Mouse (Mus musculus): Measurements from ENCODE around the gene Lypd1. TPM values are rescaled to one million over a fixed set of nuclear protein-coding genes. Genes with fewer than 3 reads are reported as not detected.

Gene Lypd1
- polyA plus RNA-seq, 1 experiment from 2014 or later, result 0.59 TPM

- no peaks in the 10 kb centered on the region for H3K36me3 ChIP-seq (replicated peaks; ENCODE audit: insufficient read depth, low read length)
- ATAC-seq, result no peak
- H3K9ac ChIP-seq (replicated peaks), result no peak overlapping the region
- no peaks in the 10 kb centered on the region for H3K27me3 ChIP-seq (ENCODE audit: insufficient read depth, low read length)
- no peak for DNase-seq
- 62% methylated on average over 2 of the region's 2 CpGs for WGBS (ENCODE audit: insufficient replicate concordance)
- H3K4me3 ChIP-seq (ENCODE audit: low read depth, low read length), result no peak overlapping the region
- no peak for TF ChIP-seq CTCF (IDR thresholded peaks at IDR 0.05; ENCODE audit: low read depth)
- TF ChIP-seq EP300 (IDR thresholded peaks at IDR 0.05; ENCODE audit: low read depth), result no peak
- H3K4me1 ChIP-seq (ENCODE audit: insufficient read depth), result no peaks in the 10 kb centered on the region
- H3K4me2 ChIP-seq (ENCODE audit: low read depth, low read length), result no peak overlapping the region
- H3K27ac ChIP-seq (ENCODE audit: low read depth), result no peak overlapping the region
- H3K9me3 ChIP-seq (ENCODE audit: low read length), result no peaks in the 10 kb centered on the region; the same call in 1 of the 2 replicates
Measured at GRCm38 (mm10) chr1:125923062-125923461, 10.2 kb upstream of the Lypd1 start.

GRCm38 (mm10) chr1:125920696-125921095 is 7.8 kb upstream of the Lypd1 start:
- no peak for DNase-seq
- TF ChIP-seq CTCF (IDR thresholded peaks at IDR 0.05; ENCODE audit: low read depth) (no peak), EP300 (IDR thresholded peaks at IDR 0.05; ENCODE audit: low read depth) (no peak)
- 81% methylated on average over 3 of the region's 3 CpGs for WGBS (ENCODE audit: insufficient replicate concordance)
- no peak overlapping the region for H3K4me2 ChIP-seq (ENCODE audit: low read depth, low read length)
- no peaks in the 10 kb centered on the region for H3K4me1 ChIP-seq (ENCODE audit: insufficient read depth)
- H3K27me3 ChIP-seq (ENCODE audit: insufficient read depth, low read length), result no peaks in the 10 kb centered on the region
- no peak for ATAC-seq
- no peak overlapping the region for H3K4me3 ChIP-seq (ENCODE audit: low read depth, low read length)
- H3K36me3 ChIP-seq (replicated peaks; ENCODE audit: insufficient read depth, low read length), result no peaks in the 10 kb centered on the region
- H3K27ac ChIP-seq (ENCODE audit: low read depth), result no peak overlapping the region
- H3K9ac ChIP-seq (replicated peaks), result no peak overlapping the region
- H3K9me3 ChIP-seq (ENCODE audit: low read length), result no peaks in the 10 kb centered on the region; the same call in 1 of the 2 replicates

- peak; percentile 21 for DNase-seq
- WGBS (ENCODE audit: insufficient replicate concordance), result under 1% methylated on average over 43 of the region's 43 CpGs
- TF ChIP-seq CTCF (IDR thresholded peaks at IDR 0.05; ENCODE audit: low read depth), result no peak
- TF ChIP-seq EP300 (IDR thresholded peaks at IDR 0.05; ENCODE audit: low read depth), result no peak
Measured at GRCm38 (mm10) chr1:125911901-125912445, 928 bp downstream of the Lypd1 start.

GRCm38 (mm10) chr1:125911337-125911900 is 1.5 kb downstream of the Lypd1 start:
- Histone ChIP-seq H3K9me3 (ENCODE audit: low read length) (no peaks in the 10 kb centered on the region), H3K4me1 (ENCODE audit: insufficient read depth) (peaks cover 7% of the 10 kb centered on the region; the same call in 1 of the 2 replicates), H3K36me3 (replicated peaks; ENCODE audit: insufficient read depth, low read length) (no peaks in the 10 kb centered on the region), H3K9ac (replicated peaks) (no peak overlapping the region), H3K27me3 (ENCODE audit: insufficient read depth, low read length) (peaks cover 31% of the 10 kb centered on the region), H3K4me3 (ENCODE audit: low read depth, low read length) (peak overlapping the region; percentile 43), H3K27ac (ENCODE audit: low read depth) (no peak overlapping the region), H3K4me2 (ENCODE audit: low read depth, low read length) (peak overlapping the region; percentile 81)
- 0 out of 2 replicates have a peak, but pooled peaks have one; percentile 19 for ATAC-seq
- under 1% methylated on average over 35 of the region's 35 CpGs for WGBS (ENCODE audit: insufficient replicate concordance)
- TF ChIP-seq CTCF (IDR thresholded peaks at IDR 0.05; ENCODE audit: low read depth) (no peak), EP300 (IDR thresholded peaks at IDR 0.05; ENCODE audit: low read depth) (no peak)
- DNase-seq, result peak; percentile 20

More at GRCm38 (mm10) chr1:125911901-125912445, 928 bp downstream of the Lypd1 start:
- H3K4me3 ChIP-seq (ENCODE audit: low read depth, low read length), result peak overlapping the region; percentile 43
- H3K27me3 ChIP-seq (ENCODE audit: insufficient read depth, low read length), result peaks cover 31% of the 10 kb centered on the region
- no peak overlapping the region for H3K27ac ChIP-seq (ENCODE audit: low read depth)
- H3K4me1 ChIP-seq (ENCODE audit: insufficient read depth), result peaks cover 7% of the 10 kb centered on the region; the same call in 1 of the 2 replicates
- peak overlapping the region; percentile 81 for H3K4me2 ChIP-seq (ENCODE audit: low read depth, low read length)
- no peak overlapping the region for H3K9ac ChIP-seq (replicated peaks)
- ATAC-seq, result peak; percentile 31; the same call in 1 of the 2 replicates
- H3K36me3 ChIP-seq (replicated peaks; ENCODE audit: insufficient read depth, low read length), result no peaks in the 10 kb centered on the region
- no peaks in the 10 kb centered on the region for H3K9me3 ChIP-seq (ENCODE audit: low read length)

GRCm38 (mm10) chr1:125910871-125911265 is 2.0 kb downstream of the Lypd1 start:
- no peak overlapping the region for H3K27ac ChIP-seq (ENCODE audit: low read depth)
- H3K9me3 ChIP-seq (ENCODE audit: low read length), result no peaks in the 10 kb centered on the region
- peaks cover 31% of the 10 kb centered on the region for H3K27me3 ChIP-seq (ENCODE audit: insufficient read depth, low read length)
- H3K9ac ChIP-seq (replicated peaks), result no peak overlapping the region
- no peak for DNase-seq
- H3K36me3 ChIP-seq (replicated peaks; ENCODE audit: insufficient read depth, low read length), result no peaks in the 10 kb centered on the region
- TF ChIP-seq EP300 (IDR thresholded peaks at IDR 0.05; ENCODE audit: low read depth), result no peak
- no peak for TF ChIP-seq CTCF (IDR thresholded peaks at IDR 0.05; ENCODE audit: low read depth)
- 2% methylated on average over 9 of the region's 9 CpGs for WGBS (ENCODE audit: insufficient replicate concordance)
- H3K4me3 ChIP-seq (ENCODE audit: low read depth, low read length), result 0 out of 2 replicates have a peak overlapping the region, but pooled peaks have one; percentile 43
- no peak for ATAC-seq
- H3K4me2 ChIP-seq (ENCODE audit: low read depth, low read length), result peak overlapping the region; percentile 81
- peaks cover 7% of the 10 kb centered on the region; the same call in 1 of the 2 replicates for H3K4me1 ChIP-seq (ENCODE audit: insufficient read depth)

- H3K9ac ChIP-seq (replicated peaks), result no peak overlapping the region
- WGBS (ENCODE audit: insufficient replicate concordance), result 16% methylated on average over 14 of the region's 14 CpGs
- no peak overlapping the region for H3K27ac ChIP-seq (ENCODE audit: low read depth)
- no peaks in the 10 kb centered on the region for H3K36me3 ChIP-seq (replicated peaks; ENCODE audit: insufficient read depth, low read length)
- no peak overlapping the region for H3K4me3 ChIP-seq (ENCODE audit: low read depth, low read length)
- no peaks in the 10 kb centered on the region for H3K9me3 ChIP-seq (ENCODE audit: low read length)
- ATAC-seq (no peak), DNase-seq (peak; percentile 22)
- H3K27me3 ChIP-seq (ENCODE audit: insufficient read depth, low read length), result peaks cover 31% of the 10 kb centered on the region
- H3K4me1 ChIP-seq (ENCODE audit: insufficient read depth), result peaks cover 7% of the 10 kb centered on the region; the same call in 1 of the 2 replicates
- peak; percentile 35; the same call in 1 of the 2 replicates for TF ChIP-seq CTCF (IDR thresholded peaks at IDR 0.05; ENCODE audit: low read depth)
- no peak for TF ChIP-seq EP300 (IDR thresholded peaks at IDR 0.05; ENCODE audit: low read depth)
- H3K4me2 ChIP-seq (ENCODE audit: low read depth, low read length), result no peak overlapping the region
Measured at GRCm38 (mm10) chr1:125910211-125910870, 2.6 kb downstream of the Lypd1 start.

Data from liver, postnatal 0 days (tissue).